Mouse (Mus musculus): ENCODE measurements at regions not wholly inside any gene's neighbourhood (a gene's known extent, or its start where the extent isn't known, plus 50 kb on each side); places are given as distances from the start of the nearest gene placed in this dataset.

DNA sequence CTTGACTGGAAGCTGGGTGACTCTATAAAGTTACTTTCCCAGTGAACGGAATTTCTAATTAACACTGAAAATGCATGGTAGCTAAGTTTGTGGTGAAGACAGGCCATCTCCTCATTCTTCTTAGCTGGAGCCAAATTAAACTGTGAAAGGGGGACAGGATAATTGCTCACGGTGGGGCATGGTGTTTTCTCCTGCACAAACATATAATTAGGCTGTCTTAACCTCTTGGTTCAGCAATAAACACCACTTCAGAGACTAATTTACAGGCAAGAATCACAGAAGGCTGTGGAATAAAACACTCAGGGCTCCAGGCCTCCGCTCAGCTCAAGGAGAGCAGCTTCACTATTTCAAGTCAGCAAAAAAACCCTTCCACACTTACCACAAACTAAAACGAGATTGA lies 261.9 kb upstream of the Nt5e start:
- WGBS, result 14% methylated on average over 4 of the region's 4 CpGs
- DNase-seq, result no peak
- H3K36me3 ChIP-seq (ENCODE audit: insufficient read depth), result no peaks in the 10 kb centered on the region
- no peak overlapping the region for H3K4me2 ChIP-seq (ENCODE audit: low read depth)
- no peak overlapping the region for H3K9ac ChIP-seq
- H3K27ac ChIP-seq (ENCODE audit: low read depth, low read length), result no peak overlapping the region
- no peak for TF ChIP-seq CTCF (IDR thresholded peaks at IDR 0.05; ENCODE audit: low read depth)
- no peaks in the 10 kb centered on the region for H3K27me3 ChIP-seq (ENCODE audit: insufficient read depth, low read length)
- H3K9me3 ChIP-seq (ENCODE audit: low read length), result no peaks in the 10 kb centered on the region
- no peaks in the 10 kb centered on the region for H3K4me1 ChIP-seq (ENCODE audit: insufficient read depth)
- no peak overlapping the region for H3K4me3 ChIP-seq (ENCODE audit: low read depth, low read length)
- ATAC-seq, result peak; percentile 24; the same call in 1 of the 2 replicates

DNA sequence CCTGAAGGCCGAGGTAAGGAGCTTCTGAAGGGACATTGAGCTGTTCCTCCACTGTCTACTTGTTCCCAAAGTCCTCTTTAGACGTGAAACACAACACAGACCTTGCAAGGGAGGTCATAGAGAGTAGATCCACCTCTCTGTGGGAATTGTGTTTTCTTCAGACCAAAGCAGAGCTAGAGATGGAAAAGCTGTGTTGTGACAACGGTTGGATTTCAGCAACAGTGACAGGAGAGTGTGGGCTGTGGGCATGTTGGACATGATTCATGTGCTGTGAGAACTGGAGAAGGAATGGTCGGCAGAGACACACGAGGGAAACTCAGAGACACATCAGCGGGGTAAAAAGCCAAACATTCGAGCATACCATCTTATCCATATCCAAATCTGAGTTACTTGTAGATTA lies 261.2 kb upstream of the Nt5e start:
- Histone ChIP-seq H3K9ac (no peak overlapping the region), H3K27me3 (ENCODE audit: insufficient read depth, low read length) (no peaks in the 10 kb centered on the region), H3K36me3 (ENCODE audit: insufficient read depth) (no peaks in the 10 kb centered on the region), H3K9me3 (ENCODE audit: low read length) (no peaks in the 10 kb centered on the region), H3K4me1 (ENCODE audit: insufficient read depth) (no peaks in the 10 kb centered on the region), H3K27ac (ENCODE audit: low read depth, low read length) (no peak overlapping the region), H3K4me2 (ENCODE audit: low read depth) (no peak overlapping the region), H3K4me3 (ENCODE audit: low read depth, low read length) (no peak overlapping the region)
- WGBS, result 84% methylated on average over 7 of the region's 7 CpGs
- TF ChIP-seq CTCF (IDR thresholded peaks at IDR 0.05; ENCODE audit: low read depth), result no peak
- ATAC-seq (no peak), DNase-seq (no peak)

DNA sequence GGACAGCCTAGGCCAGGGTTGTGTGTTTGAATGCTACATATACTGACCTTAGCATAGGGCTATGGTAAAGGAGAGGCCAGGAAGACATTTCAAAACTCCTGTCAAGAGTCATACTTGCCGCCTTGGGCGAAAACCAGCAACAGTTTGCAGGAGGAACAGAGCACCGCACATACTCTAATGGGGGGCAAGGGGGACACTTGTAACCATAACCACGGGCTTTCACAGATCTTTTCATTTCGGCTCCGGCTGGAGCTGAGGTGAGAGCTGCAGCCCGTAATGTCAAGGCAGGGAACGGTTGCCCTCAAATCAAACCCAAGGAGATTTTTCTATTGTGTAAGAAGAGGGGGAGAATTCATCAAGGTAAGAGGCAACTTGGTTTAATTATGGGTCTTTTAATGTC lies 258.7 kb upstream of the Nt5e start:
- DNase-seq (no peak), ATAC-seq (no peak)
- Histone ChIP-seq H3K4me2 (ENCODE audit: low read depth) (no peak overlapping the region), H3K36me3 (ENCODE audit: insufficient read depth) (no peaks in the 10 kb centered on the region), H3K9ac (no peak overlapping the region), H3K4me3 (ENCODE audit: low read depth, low read length) (no peak overlapping the region), H3K4me1 (ENCODE audit: insufficient read depth) (no peaks in the 10 kb centered on the region), H3K9me3 (ENCODE audit: low read length) (no peaks in the 10 kb centered on the region), H3K27ac (ENCODE audit: low read depth, low read length) (no peak overlapping the region), H3K27me3 (ENCODE audit: insufficient read depth, low read length) (no peaks in the 10 kb centered on the region)
- WGBS, result 72% methylated on average over 8 of the region's 8 CpGs
- TF ChIP-seq CTCF (IDR thresholded peaks at IDR 0.05; ENCODE audit: low read depth), result no peak

DNA sequence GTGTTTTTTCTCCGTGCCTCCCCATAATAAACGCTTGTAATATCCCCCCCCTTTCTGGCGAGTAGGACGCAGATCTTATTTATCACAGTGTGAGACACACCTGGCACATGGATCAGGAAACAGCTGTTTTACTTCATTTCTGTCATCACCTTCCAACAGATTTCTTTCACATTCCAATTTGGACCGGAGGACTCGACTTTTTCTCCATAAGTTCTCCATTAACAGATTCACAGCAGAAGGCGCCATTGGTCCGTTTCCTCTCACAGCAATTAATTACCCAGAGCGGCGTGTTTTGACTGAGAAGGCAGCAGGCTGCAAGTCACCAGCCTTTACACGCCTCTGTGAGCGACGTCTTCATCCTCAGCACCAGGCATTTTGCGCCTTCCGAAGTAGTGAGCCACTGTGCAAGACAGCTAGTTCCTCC lies 258.1 kb upstream of the Nt5e start:
- DNase-seq (peak; percentile 60), ATAC-seq (peak; percentile 87)
- Histone ChIP-seq H3K9ac (no peak overlapping the region), H3K36me3 (ENCODE audit: insufficient read depth) (no peaks in the 10 kb centered on the region), H3K27me3 (ENCODE audit: insufficient read depth, low read length) (no peaks in the 10 kb centered on the region), H3K4me2 (ENCODE audit: low read depth) (0 out of 2 replicates have a peak overlapping the region, but pooled peaks have one; percentile 11), H3K4me3 (ENCODE audit: low read depth, low read length) (peak overlapping the region; percentile 1; the same call in 1 of the 2 replicates), H3K9me3 (ENCODE audit: low read length) (no peaks in the 10 kb centered on the region), H3K4me1 (ENCODE audit: insufficient read depth) (no peaks in the 10 kb centered on the region), H3K27ac (ENCODE audit: low read depth, low read length) (no peak overlapping the region)
- WGBS, result 48% methylated on average over 15 of the region's 15 CpGs
- no peak for TF ChIP-seq CTCF (IDR thresholded peaks at IDR 0.05; ENCODE audit: low read depth)

DNA sequence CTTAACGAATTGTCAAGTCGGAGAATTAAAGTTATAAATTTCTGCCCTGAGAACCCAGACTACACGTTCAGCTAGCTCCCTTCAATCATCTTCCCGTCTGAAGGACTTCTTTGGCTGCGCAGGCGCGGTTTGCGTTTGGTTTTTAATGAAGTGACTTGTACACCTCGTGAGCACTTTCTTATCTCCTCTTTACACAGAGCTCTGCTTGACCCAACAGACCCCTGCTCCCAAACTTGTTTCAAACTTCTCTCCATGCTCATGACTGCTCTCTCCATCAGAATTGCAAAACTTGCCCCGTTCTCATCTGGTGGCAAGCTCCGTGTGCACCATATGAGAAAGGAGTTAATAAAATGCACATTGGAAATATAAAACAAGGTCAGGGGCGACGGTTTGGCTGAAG lies 257.2 kb upstream of the Nt5e start:
- no peak for TF ChIP-seq CTCF (IDR thresholded peaks at IDR 0.05; ENCODE audit: low read depth)
- 89% methylated on average over 13 of the region's 13 CpGs for WGBS
- Histone ChIP-seq H3K4me2 (ENCODE audit: low read depth) (no peak overlapping the region), H3K9ac (no peak overlapping the region), H3K9me3 (ENCODE audit: low read length) (no peaks in the 10 kb centered on the region), H3K4me3 (ENCODE audit: low read depth, low read length) (no peak overlapping the region), H3K27ac (ENCODE audit: low read depth, low read length) (no peak overlapping the region), H3K27me3 (ENCODE audit: insufficient read depth, low read length) (no peaks in the 10 kb centered on the region), H3K4me1 (ENCODE audit: insufficient read depth) (no peaks in the 10 kb centered on the region), H3K36me3 (ENCODE audit: insufficient read depth) (no peaks in the 10 kb centered on the region)
- DNase-seq (no peak), ATAC-seq (no peak)

DNA sequence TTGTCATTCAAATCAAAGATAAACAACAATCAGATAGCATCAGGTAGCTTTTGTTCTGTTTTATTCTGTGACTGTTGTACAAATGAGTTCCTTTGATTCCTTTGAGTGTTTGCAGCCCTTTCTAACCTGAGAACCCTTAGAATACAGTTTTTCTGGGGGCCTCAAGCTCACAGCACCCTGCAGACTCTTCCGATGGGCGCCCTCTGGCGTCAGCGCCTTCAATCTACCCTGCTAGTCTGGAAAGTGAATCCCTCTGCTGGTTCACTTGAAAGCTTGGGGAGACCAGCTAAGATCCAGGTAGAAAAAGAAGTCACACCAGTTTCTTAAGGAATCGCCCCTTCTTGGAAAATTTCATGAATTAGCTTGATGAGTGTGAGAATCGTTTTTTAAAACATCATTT lies 253.8 kb upstream of the Nt5e start:
- Histone ChIP-seq H3K9me3 (ENCODE audit: low read length) (no peaks in the 10 kb centered on the region), H3K4me2 (ENCODE audit: low read depth) (no peak overlapping the region), H3K9ac (no peak overlapping the region), H3K27ac (ENCODE audit: low read depth, low read length) (no peak overlapping the region), H3K4me3 (ENCODE audit: low read depth, low read length) (no peak overlapping the region), H3K36me3 (ENCODE audit: insufficient read depth) (no peaks in the 10 kb centered on the region), H3K4me1 (ENCODE audit: insufficient read depth) (no peaks in the 10 kb centered on the region), H3K27me3 (ENCODE audit: insufficient read depth, low read length) (no peaks in the 10 kb centered on the region)
- DNase-seq (peak; percentile 64), ATAC-seq (peak; percentile 61)
- 18% methylated on average over 6 of the region's 6 CpGs for WGBS
- peak; percentile 66 for TF ChIP-seq CTCF (IDR thresholded peaks at IDR 0.05; ENCODE audit: low read depth)

DNA sequence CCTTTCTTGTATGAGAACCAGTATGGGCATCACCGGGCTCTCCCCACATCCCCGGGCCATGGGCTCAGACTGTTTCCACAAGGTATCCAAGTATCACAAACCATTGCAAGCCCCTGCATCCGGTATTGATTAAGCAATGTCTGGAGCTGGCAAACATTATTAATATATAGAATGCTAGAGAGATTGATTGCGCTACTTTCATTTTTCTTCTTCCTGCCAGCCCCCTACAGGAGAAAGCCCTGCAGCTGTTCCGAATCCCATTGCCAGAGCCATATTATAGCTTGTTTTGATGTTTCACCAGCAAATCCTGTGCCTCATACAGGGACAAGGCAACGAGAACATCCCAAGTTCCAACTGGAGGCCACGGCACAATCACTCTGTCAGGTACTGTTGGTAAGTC lies 253.4 kb upstream of the Nt5e start:
- DNase-seq, result no peak

More for the DNA sequence above, 253.4 kb upstream of the Nt5e start:
- H3K36me3 ChIP-seq (ENCODE audit: insufficient read depth), result no peaks in the 10 kb centered on the region
- no peak overlapping the region for H3K4me3 ChIP-seq (ENCODE audit: low read depth, low read length)
- H3K4me2 ChIP-seq (ENCODE audit: low read depth), result no peak overlapping the region
- no peak overlapping the region for H3K9ac ChIP-seq
- no peaks in the 10 kb centered on the region for H3K27me3 ChIP-seq (ENCODE audit: insufficient read depth, low read length)
- no peaks in the 10 kb centered on the region for H3K4me1 ChIP-seq (ENCODE audit: insufficient read depth)
- no peaks in the 10 kb centered on the region for H3K9me3 ChIP-seq (ENCODE audit: low read length)
- TF ChIP-seq CTCF (IDR thresholded peaks at IDR 0.05; ENCODE audit: low read depth), result no peak
- WGBS, result 87% methylated on average over 7 of the region's 7 CpGs
- ATAC-seq, result no peak
- no peak overlapping the region for H3K27ac ChIP-seq (ENCODE audit: low read depth, low read length)
